Mouse (Mus musculus) limb, embryonic 13.5 days (tissue): ENCODE measurements around the gene Pirb. TPM values are rescaled to one million over a fixed set of nuclear protein-coding genes. Genes with fewer than 3 reads are reported as not detected.
A peak's percentile ranks its signal among the peaks of the same experiment; 100 is the strongest.
"Not testable (repeated sequence)": the region's sequence is repeated elsewhere in the genome, so short reads cannot be mapped to it uniquely, and the experiment has no call there.

Experiments used
- ATAC-seq: fragments of 200-750 bp; cut with Nextera tagmentation; 2 replicates; pipeline ENCODE4 v1.8.0; 2017; ENCODE audit warnings: low read depth, moderate number of reproducible peaks, moderate TSS enrichment; ENCODE audit not compliant: low FRiP score
- H3K27ac ChIP-seq: fragments of 300-500 bp; sonication (generic); 2 replicates; pipeline ENCODE4 v1.5.1; 2015; ENCODE audit warnings: inconsistent platforms, mild to moderate bottlenecking, moderate library complexity
- H3K27me3 ChIP-seq: fragments of 300-500 bp; sonication (generic); 2 replicates; pipeline ENCODE4 v1.6.1; 2015; ENCODE audit warnings: mild to moderate bottlenecking, inconsistent platforms
- H3K36me3 ChIP-seq: fragments of 300-500 bp; sonication (generic); 2 replicates; pipeline ENCODE4 v1.6.1; 2015; ENCODE audit warnings: inconsistent platforms, mild to moderate bottlenecking, moderate library complexity
- H3K4me1 ChIP-seq: fragments of 300-500 bp; sonication (generic); 2 replicates; pipeline ENCODE4 v1.6.1; 2015; ENCODE audit warnings: inconsistent platforms
- H3K4me2 ChIP-seq: fragments of 300-500 bp; sonication (generic); replicated peaks from 2 replicates; pipeline ENCODE4 v1.6.1; 2015; ENCODE audit warnings: inconsistent platforms, mild to moderate bottlenecking, moderate library complexity
- H3K4me3 ChIP-seq: fragments of 300-500 bp; sonication (generic); 2 replicates; pipeline ENCODE4 v1.5.1; 2015; ENCODE audit warnings: moderate library complexity, mild to moderate bottlenecking, inconsistent platforms
- H3K9ac ChIP-seq: fragments of 300-500 bp; sonication (generic); 2 replicates; pipeline ENCODE4 v1.6.1; 2015; ENCODE audit warnings: mild to moderate bottlenecking, inconsistent platforms
- H3K9me3 ChIP-seq: fragments of 300-500 bp; sonication (generic); 2 replicates; pipeline ENCODE4 v1.6.1; 2016; ENCODE audit warnings: inconsistent platforms
- WGBS: fragments of 180-500 bp; shearing (Covaris S2); methylation state at CpG from one replicate; pipeline ENCODE4 v1.1.7; 2015; 5-methylcytosine and 5-hydroxymethylcytosine counted together
- polyA plus RNA-seq: library from polyadenylated mRNA; unstranded; fragments of >200 nt; fragmentation: Nextera tagmentation; extraction: Ambion mirVana; gene quantifications from 2 replicates; pipeline ENCODE4 v1.2.1, GENCODE M21; 2015

Pirb gene
- polyA plus RNA-seq = 0.37 and 0.46 TPM in 2 replicates

DNA sequence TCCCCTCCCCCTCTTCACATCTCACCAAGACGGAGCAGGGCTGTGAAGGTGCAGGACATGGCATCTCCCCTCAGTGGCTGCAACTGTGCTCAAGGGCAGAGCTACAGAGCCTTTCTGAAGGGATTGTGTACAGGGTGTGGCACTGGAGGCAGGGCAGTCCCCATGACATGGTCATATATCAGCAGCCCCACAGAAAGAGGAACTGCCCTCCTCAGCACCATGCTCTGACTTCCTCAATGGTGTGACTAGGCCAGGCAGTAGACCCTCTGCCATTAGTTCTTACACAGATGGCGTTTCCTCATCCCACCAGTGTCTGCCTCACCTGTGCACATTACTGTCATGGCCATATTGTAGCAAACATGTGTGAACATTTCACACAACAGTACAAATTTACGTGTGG is at the start of gene Pirb:
Gene Pirb, minus strand, starts transcription at position 124 of the 400 bp plus-strand sequence.
- not testable (repeated sequence) for H3K27ac ChIP-seq, ATAC-seq, H3K36me3 ChIP-seq, H3K9me3 ChIP-seq, H3K4me1 ChIP-seq, H3K4me2 ChIP-seq, H3K4me3 ChIP-seq, H3K27me3 ChIP-seq, H3K9ac ChIP-seq
- 11% methylated on average over 1 of the region's 3 CpGs for WGBS

DNA sequence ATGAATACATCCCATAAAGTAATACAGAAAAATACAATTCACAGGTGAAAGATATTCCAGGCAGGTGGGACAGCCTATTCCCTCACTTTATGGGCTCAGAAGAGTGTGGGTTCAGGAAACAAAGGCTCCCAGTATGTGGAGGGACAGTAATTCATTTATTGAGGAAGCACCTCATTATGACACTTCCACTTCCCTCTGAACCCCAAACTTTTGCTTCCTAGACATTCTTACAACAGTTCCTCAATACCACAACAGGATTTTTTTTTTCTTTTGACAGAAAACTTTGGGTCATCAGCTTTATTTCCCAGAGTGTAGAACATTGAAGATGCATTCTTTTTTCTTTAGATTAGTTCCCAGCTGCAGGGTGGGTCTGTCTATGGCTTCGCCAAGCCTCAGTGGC is 12.5 kb upstream of the Pirb start:
- not testable (repeated sequence) for ATAC-seq, H3K27me3 ChIP-seq, H3K9ac ChIP-seq, H3K4me1 ChIP-seq, H3K4me2 ChIP-seq, H3K36me3 ChIP-seq, H3K4me3 ChIP-seq, H3K27ac ChIP-seq, H3K9me3 ChIP-seq
- no CpG with 5 or more reads among the region's 1 CpGs for WGBS

DNA sequence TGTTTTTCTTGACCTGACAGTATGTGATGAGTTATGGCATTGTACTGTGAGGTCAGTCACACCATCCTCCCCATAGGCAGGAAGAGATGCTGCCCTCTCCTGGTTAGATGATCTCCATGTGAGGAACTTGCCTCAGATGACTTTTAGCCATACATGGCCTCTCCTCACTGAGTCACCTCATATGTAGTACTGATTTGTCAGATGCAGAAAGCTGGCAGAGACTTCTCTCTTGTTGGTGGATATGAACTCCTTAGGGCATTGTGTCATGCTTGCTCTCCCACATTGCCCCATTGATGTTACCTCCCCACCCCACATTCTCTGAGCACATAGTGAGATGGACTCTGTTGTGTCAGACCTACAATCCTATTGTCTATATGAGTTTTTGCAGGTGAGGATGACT is 5.3 kb upstream of the Pirb start:
- not testable (repeated sequence) for H3K4me2 ChIP-seq, H3K27ac ChIP-seq, H3K36me3 ChIP-seq, H3K27me3 ChIP-seq, H3K9ac ChIP-seq, H3K9me3 ChIP-seq, H3K4me3 ChIP-seq, ATAC-seq, H3K4me1 ChIP-seq

DNA sequence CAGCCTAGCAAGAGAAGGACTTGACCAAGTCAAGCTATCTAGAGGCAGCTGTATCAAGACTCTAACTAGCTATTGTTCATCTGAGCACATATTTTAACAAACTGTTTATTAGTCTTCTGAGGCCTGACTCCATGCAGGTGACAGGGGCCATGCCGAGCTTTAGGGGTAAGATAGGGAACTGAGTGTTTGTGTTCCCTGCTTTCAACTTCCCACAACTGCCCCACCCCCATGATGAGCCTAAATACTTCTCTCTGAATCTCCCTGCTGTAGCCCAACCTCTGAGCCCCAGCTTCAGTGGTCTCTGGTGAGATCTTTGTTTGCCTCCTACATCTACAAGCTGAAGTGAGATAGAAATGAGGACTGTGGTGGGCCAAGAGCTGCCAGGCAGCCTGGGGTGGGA is 4.9 kb downstream of the Pirb start:
- ATAC-seq = no peak
- no peaks in the 10 kb centered on the region for H3K27me3 ChIP-seq
- H3K4me3 ChIP-seq = no peak overlapping the region
- WGBS = 56% methylated on average over 1 of the region's 1 CpGs
- no peak overlapping the region for H3K4me2 ChIP-seq
- no peaks in the 10 kb centered on the region for H3K9me3 ChIP-seq
- H3K4me1 ChIP-seq = no peaks in the 10 kb centered on the region
- no peaks in the 10 kb centered on the region for H3K36me3 ChIP-seq
- no peak overlapping the region for H3K27ac ChIP-seq
- H3K9ac ChIP-seq = no peak overlapping the region

DNA sequence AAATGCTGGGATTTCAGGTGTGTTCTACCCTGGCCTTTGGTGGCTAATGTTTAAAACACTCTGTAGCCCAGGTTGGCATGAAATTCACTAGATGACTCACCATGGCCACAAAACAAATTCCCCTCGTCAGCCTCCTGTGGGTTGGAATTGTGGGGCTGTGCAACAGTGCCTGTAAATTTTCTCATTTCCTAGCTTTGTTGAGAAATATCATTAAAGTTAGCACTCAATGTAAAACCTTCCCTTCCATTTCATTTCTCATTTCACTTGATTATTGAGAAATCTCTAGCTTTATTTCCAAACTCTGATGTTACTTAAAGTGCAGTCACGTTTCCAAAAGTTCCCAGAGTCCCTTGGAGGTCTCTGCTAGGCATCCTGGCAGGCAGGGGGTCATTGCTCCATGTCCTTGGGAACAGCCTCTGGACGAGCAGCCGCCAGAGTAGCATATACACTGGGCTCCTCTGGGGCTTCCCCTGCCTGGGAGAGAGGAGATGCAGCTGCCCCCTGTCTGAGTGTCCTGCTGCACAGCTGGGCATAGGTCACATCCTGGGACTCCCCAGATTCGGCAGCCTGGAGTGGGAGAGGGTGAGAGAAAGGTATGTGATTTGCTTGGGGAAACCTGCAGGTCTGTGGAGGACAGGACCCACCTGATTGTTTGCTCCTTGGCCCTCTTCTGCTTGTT is 7.8 kb downstream of the Pirb start:
- 34% methylated on average over 5 of the region's 5 CpGs for WGBS
- Histone ChIP-seq H3K4me1 (no peaks in the 10 kb centered on the region), H3K27ac (no peak overlapping the region), H3K36me3 (peaks cover 9% of the 10 kb centered on the region), H3K27me3 (no peaks in the 10 kb centered on the region), H3K9me3 (no peaks in the 10 kb centered on the region), H3K4me2 (no peak overlapping the region), H3K4me3 (no peak overlapping the region), H3K9ac (no peak overlapping the region)
- no peak for ATAC-seq

DNA sequence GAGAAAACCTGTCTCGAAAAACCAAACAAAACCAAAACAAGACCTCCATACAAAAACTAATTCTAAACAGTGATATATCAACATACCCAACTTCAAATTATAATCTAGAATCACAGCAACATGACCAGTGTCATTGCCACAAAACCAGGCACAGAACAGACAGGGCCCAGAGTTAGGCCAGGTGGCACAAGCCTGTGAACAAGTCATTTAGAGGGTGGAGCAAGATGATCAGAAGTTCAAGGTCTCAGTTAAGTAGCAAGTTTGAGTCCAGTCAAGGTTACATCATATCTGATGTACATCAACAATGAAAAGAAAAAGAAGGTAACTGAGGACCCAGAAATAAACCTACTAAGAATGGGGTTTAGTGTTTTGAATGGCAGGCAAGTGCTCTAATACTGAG is 11.2 kb downstream of the Pirb start:
- Histone ChIP-seq H3K4me3 (no peak overlapping the region), H3K4me2 (no peak overlapping the region), H3K4me1 (peaks cover 14% of the 10 kb centered on the region), H3K9me3 (no peaks in the 10 kb centered on the region), H3K27ac (no peak overlapping the region), H3K36me3 (peaks cover 30% of the 10 kb centered on the region), H3K9ac (no peak overlapping the region), H3K27me3 (no peaks in the 10 kb centered on the region)
- no peak for ATAC-seq
- WGBS = 76% methylated on average over 1 of the region's 1 CpGs

DNA sequence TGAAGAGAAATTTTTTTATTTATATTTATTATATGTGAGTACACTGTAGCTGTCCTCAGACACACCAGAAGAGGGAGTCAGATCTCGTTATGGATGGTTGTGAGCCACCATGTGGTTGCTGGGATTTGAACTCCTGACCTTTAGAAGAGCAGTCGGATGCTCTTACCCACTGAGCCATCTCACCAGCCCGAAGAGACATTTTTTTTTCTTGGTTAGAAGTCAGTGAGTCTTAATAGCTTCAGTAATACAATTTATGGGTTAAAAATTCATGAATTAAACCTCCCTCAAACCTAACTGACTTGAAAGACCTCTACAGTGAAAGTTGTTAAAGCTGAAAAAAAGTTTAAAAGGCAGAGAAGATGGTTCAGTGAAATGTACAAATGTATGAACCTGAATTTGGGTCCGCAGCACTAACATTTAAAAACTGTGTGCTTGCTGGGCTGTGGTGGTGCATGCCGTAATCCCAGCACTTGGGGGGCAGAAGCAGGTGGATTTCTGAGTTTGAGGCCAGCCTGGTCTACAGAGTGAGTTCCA is 11.7 kb downstream of the Pirb start:
- WGBS = 30% methylated on average over 5 of the region's 5 CpGs
- peaks cover 30% of the 10 kb centered on the region for H3K36me3 ChIP-seq
- not testable (repeated sequence) for ATAC-seq, H3K4me2 ChIP-seq, H3K27ac ChIP-seq, H3K9me3 ChIP-seq, H3K27me3 ChIP-seq, H3K4me3 ChIP-seq, H3K9ac ChIP-seq
- H3K4me1 ChIP-seq = peaks cover 14% of the 10 kb centered on the region

DNA sequence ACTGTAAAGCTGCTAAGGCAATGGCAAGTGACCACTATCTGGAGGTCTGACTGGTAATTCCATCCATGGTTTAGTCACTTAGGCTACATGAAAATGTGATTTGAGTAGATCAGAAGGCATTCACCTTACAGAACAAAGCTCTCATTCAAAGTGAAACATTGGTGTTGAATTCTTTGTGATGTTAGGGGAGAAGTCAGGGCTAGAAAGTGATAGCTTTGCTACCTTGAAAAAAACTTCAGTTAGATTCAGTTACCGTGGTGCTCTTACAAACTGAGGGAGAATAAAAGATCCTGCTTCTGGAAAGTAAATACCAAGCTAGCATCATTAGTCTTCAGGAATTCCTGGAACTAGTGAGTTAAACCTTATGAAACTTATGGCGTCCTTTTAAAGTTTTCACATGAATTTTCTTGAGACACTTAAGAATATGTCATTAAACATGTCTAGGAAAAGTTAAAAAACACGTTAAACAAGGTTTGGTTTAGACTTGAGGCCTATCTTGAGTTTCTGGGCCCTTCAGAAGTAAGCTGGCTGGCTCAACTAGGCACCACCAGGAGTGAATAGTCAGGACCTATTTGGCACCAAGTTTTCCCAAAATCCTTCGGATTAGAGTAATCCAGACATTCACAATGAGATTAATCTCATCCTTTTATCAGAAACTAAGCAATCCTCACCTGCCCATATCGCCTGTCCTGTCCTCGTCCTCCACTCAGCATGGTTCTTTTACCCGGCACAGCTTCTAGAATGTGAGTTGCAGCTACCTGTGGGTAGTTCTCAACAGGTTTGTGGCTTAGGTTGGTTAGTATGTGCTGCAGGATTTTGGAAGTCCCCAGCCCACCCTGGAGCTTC is 12.4 kb downstream of the Pirb start:
- no peak for ATAC-seq
- WGBS = 28% methylated on average over 7 of the region's 7 CpGs
- no peaks in the 10 kb centered on the region for H3K9me3 ChIP-seq
- H3K4me2 ChIP-seq = no peak overlapping the region
- H3K27ac ChIP-seq = no peak overlapping the region
- no peak overlapping the region for H3K4me3 ChIP-seq
- H3K36me3 ChIP-seq = peaks cover 30% of the 10 kb centered on the region
- H3K27me3 ChIP-seq = no peaks in the 10 kb centered on the region
- peaks cover 14% of the 10 kb centered on the region for H3K4me1 ChIP-seq
- no peak overlapping the region for H3K9ac ChIP-seq

DNA sequence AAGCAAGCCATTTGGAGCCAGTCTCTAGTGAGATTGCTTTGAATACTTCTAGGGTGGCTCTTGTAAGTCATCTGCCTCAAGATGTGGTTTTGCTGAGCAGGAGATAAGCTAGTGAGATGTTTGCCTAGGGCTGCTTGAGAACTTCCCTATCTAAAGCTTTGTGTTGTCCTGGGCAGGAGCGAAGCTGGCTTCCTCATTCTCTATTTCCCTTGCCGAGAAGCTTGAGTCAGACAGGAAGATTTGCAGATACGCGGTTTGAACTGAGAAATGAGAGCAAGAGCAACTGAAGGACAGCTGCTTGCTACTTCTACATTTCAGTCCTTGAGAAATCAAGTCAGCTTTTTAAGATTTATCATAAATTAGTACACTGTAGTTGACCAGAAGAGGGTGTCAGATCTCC is 13.2 kb downstream of the Pirb start:
- ATAC-seq = no peak
- Histone ChIP-seq H3K4me3 (no peak overlapping the region), H3K36me3 (peaks cover 30% of the 10 kb centered on the region), H3K27ac (no peak overlapping the region), H3K9me3 (no peaks in the 10 kb centered on the region), H3K4me2 (peak overlapping the region; percentile 96), H3K27me3 (no peaks in the 10 kb centered on the region), H3K9ac (peak overlapping the region; percentile 39; the same call in 1 of the 2 replicates), H3K4me1 (peaks cover 14% of the 10 kb centered on the region)
- 74% methylated on average over 4 of the region's 4 CpGs for WGBS

DNA sequence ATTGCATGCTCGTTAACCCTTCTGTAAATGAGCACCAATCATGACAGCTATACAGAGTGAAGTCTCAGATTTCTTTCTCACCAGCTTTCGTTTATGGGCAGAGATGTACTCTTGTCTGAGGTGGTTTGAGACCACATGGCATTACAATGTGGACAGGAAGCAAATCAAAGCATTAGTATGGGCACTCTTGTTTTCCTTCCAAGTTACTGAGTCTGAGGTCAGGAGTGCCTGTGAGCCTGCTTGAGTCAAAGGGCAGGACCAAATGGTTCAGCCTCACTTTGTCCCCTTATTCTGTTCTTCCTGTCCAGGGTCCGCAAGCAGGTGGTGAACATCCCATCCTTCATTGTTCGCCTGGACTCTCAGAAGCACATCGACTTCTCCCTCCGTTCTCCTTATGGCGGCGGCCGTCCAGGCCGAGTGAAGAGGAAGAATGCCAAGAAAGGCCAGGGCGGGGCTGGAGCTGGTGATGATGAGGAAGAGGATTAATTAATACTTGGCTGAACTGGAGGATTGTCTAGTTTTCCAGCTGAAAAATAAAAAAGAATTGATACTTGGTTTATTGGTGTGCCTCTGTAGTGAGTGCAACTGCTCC is 13.8 kb downstream of the Pirb start:
- Histone ChIP-seq H3K9me3 (no peaks in the 10 kb centered on the region), H3K4me1 (peaks cover 14% of the 10 kb centered on the region), H3K4me3 (peak overlapping the region; percentile 86), H3K27ac (peak overlapping the region; percentile 4; the same call in 1 of the 2 replicates), H3K27me3 (no peaks in the 10 kb centered on the region), H3K9ac (peak overlapping the region; percentile 93), H3K4me2 (peak overlapping the region; percentile 96), H3K36me3 (peaks cover 32% of the 10 kb centered on the region)
- no peak for ATAC-seq
- WGBS = 60% methylated on average over 11 of the region's 11 CpGs

DNA sequence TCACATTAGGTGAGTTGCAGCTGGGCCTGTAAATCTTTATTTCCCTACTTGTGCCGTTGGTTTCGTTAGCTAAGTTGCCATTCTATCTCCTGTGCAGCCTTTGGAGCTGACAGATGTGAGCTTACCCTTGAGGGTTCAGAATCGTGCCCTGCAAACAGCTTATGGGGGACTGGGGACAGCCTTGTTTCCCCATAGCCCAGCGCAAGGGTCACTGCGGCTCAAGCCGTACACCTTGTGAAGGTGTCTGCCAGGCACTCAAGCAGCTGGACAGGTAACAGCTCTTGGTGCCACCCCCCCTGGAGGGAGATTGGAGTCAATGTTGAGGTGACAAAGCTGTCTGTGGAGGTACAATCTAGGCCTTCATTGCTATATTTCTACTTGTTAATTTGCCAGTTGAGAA is 14.3 kb downstream of the Pirb start:
- no peaks in the 10 kb centered on the region for H3K9me3 ChIP-seq
- peak overlapping the region; percentile 4; the same call in 1 of the 2 replicates for H3K27ac ChIP-seq
- H3K4me3 ChIP-seq = peak overlapping the region; percentile 86
- peaks cover 37% of the 10 kb centered on the region for H3K36me3 ChIP-seq
- ATAC-seq = no peak
- H3K4me1 ChIP-seq = peaks cover 14% of the 10 kb centered on the region
- H3K9ac ChIP-seq = peak overlapping the region; percentile 93
- H3K4me2 ChIP-seq = peak overlapping the region; percentile 96
- H3K27me3 ChIP-seq = no peaks in the 10 kb centered on the region
- 22% methylated on average over 6 of the region's 6 CpGs for WGBS

DNA sequence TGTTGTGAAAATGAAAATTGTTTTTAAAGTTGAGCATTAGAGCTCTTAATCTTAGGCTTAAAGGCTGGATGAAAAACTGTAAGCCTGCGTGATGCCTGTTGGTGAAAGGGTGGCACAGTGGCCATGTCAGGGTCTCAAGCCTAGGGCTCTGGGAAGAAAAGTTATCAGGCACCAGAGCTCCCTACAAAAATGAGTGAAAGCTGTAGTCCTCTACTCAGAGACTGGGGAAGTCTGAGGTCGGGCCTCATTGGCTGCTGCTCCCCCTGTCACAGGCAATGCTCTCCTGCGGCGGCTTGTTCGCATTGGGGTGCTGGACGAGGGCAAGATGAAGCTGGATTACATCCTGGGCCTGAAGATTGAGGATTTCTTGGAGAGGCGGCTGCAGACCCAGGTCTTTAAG is 14.7 kb downstream of the Pirb start:
- Histone ChIP-seq H3K27ac (peak overlapping the region; percentile 72), H3K9ac (peak overlapping the region; percentile 93), H3K36me3 (peaks cover 42% of the 10 kb centered on the region), H3K4me2 (peak overlapping the region; percentile 96), H3K4me1 (peaks cover 14% of the 10 kb centered on the region), H3K4me3 (peak overlapping the region; percentile 86)
- not testable (repeated sequence) for H3K27me3 ChIP-seq, ATAC-seq, H3K9me3 ChIP-seq
- under 1% methylated on average over 7 of the region's 7 CpGs for WGBS
